Mouse (Mus musculus): ENCODE data around the gene 2900026A02Rik. TPM values are rescaled to one million over a fixed set of nuclear protein-coding genes. Genes with fewer than 3 reads are reported as not detected.
A peak's percentile ranks its signal among the peaks of the same experiment; 100 is the strongest.

The 2900026A02Rik gene
- 10 to 100 TPM; 63.4 to 65.6 TPM for total RNA-seq (2021)

DNA sequence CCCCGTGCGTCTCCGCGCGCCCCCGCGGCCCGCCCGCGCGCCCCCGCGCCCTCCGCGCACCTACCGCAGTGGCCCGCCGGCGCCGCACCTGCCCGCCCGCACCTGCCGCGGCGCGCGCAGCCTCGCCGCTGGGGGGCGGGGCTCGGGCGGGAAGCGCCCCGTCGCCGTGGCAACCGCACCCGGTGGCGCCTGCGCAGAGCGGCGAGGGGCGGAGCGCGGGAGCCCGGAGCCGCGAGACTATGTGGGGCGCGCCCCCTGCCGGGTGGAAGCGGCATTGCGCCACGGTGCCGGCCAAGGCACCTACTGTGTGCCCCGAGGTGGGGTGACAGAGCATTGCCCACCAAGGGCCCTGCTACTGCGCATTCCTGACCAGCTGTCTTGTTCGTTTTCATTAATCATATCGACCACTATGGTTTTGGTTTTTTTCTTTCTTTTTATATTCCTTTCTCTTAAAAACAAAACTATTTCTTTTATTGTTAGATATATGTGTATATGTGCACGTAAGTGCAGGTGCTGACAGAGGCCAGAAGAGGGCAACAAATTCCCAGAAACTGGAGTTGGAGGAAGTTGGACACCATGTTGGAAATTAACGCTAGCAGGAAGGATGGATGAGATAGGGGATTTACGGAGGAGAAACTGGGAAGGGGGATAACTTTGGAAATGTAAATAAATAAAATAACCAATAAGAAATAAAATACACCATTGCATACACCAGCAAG lies at the start of gene 2900026A02Rik:
2900026A02Rik (minus strand) TSS at position 90 of the 719 bp plus-strand sequence.
- DNase-seq (ENCODE audit: extremely low spot score in 1 of 2, low spot score in 2 of 2): peak; percentile 53 to 90
- intact Hi-C loops (cut with DNase I): loop anchor here (2.0 kb wide), 1 partner anchor 41 kb away; no protein-coding TSS in a partner anchor

DNA sequence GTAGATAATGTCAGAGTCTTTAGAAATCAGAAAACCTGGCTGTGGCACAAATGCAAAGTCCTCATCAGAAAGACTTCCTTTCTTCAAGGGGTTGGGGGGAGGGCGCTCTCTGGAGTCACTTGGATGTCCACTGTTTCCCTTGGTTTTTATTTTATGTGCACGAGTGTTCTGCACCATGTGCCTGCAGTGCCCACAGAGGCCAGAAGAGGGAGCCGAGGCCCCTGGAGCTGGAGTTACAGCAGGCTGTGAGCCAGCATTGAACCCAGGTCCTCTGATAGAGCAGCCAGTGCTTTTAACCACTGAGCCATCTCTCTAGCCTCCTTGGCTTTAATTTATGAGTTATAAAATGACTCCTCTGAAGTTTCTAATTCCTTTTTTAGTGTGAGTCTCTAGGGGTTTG lies 49.0 kb upstream of the 2900026A02Rik start:
- intact Hi-C loops (cut with DNase I): loop anchor here (5.0 to 10.0 kb wide), 2 partner anchors 42 to 465 kb away; partner anchors contain the start of genes Ficd and Sgsm1
- DNase-seq (ENCODE audit: extremely low spot score in 1 of 2, low spot score in 2 of 2): no peak

DNA sequence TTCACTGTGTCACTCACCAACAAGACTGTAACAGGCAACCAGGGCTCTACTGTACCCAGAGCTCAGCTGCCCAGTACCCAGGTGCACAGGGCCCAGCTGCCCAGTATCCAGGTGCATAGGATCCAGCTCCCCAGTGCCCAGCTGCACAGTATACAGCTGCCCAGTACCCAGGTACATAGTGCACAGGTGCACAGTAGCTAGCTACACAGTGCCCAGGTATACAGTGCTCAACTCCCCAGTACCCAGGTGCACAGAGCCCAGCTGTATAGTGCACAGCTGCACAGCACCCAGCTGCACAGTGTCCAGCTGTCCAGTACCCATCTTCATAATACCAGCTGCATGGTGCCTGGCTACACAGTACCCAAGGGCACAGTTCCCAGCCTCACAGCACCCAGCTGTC lies 47.2 kb upstream of the 2900026A02Rik start:
- DNase-seq (ENCODE audit: extremely low spot score in 1 of 2, low spot score in 2 of 2): no peak
- intact Hi-C loops (cut with DNase I): no loop called here

DNA sequence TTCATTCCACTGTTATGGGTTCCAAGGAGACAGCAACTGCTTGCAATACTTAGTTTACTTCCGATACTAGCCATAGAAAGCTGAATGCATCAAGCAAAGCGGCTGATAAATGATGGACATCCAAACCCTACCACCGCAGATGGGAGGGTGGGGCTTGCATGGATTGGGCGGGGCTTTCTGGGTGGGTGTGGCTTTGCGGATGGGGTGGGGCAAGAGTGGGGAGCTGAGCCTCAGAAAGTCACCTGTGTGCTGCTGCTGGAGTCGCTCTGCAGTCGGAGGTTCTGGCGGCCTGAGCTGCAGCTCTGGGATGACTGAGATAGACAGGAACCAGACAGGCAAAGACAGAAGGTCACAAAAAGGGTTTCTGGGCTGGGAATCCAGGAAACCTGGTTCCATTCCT lies 44.6 kb upstream of the 2900026A02Rik start:
- intact Hi-C loops (cut with DNase I): no loop called here
- DNase-seq (ENCODE audit: extremely low spot score in 1 of 2, low spot score in 2 of 2): no peak

DNA sequence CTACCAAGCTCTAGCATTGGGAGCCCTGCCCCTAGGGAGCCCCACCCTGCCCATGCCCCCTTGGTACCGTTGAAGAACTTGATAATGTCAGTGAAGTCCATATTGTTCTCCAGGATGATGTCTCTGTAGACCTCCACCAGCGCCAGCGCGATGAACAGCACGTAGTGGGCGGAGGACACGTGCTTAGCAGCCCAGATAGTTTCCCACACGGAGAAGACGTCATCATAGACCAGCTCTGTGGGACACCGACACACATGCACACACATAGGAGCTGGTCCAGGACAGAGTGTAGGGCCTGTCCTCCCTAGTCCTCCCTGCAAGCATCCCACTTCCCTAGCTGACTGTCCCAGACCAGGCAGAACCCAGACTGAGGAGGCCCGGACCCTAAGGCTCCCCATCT lies 29.8 kb upstream of the 2900026A02Rik start:
- DNase-seq (ENCODE audit: extremely low spot score in 1 of 2, low spot score in 2 of 2): no peak

DNA sequence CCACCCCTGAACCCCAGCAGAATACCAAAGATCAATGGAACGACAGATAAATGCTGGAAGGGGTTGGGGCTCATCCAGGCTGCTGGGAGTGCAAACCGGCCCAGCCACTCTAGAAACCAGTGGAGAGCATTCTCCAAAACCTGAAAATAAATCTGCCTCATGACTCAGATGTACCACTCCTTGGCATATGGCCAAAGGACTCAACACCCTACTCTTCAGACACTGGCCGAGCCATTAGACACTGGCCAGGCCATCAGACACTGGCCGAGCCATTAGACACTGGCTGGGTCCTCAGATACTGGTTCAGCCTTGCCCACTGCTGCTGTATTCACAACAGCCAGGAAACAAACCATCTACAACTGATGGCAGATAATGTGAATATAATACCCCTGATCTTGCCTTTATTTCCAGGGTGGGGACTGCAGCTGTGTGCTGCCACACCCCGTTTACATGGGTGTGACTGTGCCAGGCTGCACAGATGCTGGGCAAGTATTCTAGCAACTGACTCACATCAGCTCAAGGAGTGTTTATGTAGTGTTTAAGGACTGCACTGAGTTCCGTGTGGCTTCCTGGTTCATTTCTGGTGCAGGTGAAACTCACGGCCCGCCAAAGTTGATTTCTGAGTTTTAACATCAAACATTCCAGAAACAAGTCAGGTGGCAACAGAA lies 28.4 kb upstream of the 2900026A02Rik start:
- DNase-seq (ENCODE audit: extremely low spot score in 1 of 2, low spot score in 2 of 2): no peak
- intact Hi-C loops (cut with DNase I): no loop called here

More for the DNA sequence above, 29.8 kb upstream of the 2900026A02Rik start:
- intact Hi-C loops (cut with DNase I): no loop called here

DNA sequence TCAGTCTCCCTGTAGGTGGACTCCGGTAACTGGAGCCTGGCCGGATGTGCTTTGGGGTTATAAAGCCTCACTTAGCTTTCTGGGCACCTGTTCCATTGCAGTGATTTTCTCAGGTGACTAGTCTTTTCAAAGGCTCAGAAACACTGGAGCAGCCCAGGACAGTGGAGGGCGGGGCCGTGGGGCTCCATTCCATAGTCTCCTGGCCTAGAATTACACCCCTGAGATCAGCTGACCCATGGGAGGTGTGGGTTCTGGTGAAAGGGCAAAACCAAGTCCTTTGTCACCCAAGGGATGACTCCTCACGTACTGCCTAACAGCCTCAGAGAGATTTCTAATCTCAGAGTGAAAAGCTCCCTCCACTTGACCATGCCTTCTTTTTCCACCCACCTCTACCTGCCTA lies 9.2 kb upstream of the 2900026A02Rik start:
- peak in 1 of 2 experiments; percentile 11 for DNase-seq (ENCODE audit: extremely low spot score in 1 of 2, low spot score in 2 of 2)
- intact Hi-C loops (cut with DNase I): no loop called here

DNA sequence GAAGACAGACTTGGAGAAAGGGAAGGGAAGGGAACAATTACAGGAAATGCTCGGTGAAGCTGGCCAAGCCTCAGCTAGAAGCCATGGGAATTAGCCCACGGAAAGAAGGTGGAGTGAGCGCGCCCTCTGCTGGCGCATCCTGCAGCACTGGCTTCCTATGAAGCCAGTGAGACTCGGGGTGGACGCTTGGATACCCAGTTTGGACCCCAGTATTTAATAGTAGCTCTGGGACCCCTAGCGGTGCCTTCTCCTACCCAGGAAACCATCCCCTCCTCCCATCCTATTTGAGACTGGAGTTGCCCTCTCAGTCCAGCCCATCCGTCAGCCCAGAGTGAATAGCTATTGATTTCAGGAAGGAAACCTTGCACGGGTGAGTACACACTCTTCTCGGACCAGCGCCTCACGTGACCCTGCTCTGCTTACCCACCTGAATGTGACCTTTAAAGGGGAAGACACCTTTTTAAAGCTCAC lies 5.6 kb upstream of the 2900026A02Rik start, which contains the start of gene Tmem211:
Tmem211 (plus strand) TSS at position 278 of the 471 bp plus-strand sequence.
- DNase-seq (ENCODE audit: extremely low spot score in 1 of 2, low spot score in 2 of 2): peak; percentile 82 to 88
- intact Hi-C loops (cut with DNase I): loop anchor here (5.0 kb wide), 1 partner anchor 129 kb away; no protein-coding TSS in a partner anchor

DNA sequence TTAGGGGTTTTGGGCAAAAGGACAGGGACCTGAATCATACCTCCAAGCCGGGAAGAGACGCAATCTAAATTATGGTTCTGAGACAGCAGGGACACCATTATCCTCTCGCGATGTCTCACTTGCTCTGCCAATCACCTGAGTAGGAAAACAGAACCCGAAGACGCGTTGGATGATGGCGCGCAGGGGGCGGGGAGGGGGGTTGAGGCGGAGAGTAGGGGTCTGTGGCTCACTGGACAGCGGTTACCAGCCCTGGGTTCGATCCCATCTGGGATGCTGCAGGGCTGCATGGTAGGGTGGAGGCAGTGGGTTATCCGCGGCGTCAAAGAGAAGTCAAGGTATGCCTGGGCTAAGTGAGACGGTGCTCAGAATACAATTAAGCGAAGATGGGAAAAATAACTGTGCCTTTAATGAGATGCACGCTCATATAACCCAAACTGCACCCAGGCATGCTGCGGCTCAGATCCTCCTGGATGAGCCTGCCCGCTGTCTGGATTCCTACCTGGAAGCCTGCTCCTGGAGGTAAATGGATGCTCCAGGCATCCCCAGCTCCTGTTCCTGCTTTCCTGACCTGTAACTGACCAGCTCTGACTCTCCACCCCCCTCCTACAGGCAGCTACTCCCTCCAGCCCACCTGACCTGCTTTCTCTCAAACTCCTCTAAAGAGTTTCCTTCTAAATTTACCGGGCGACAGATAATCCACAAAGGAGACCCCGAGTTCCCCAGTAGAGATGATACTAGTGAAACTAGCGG lies 4.8 kb upstream of the 2900026A02Rik start:
- intact Hi-C loops (cut with DNase I): loop anchor here (5.0 kb wide), 1 partner anchor 129 kb away; no protein-coding TSS in a partner anchor
- DNase-seq (ENCODE audit: extremely low spot score in 1 of 2, low spot score in 2 of 2): no peak

DNA sequence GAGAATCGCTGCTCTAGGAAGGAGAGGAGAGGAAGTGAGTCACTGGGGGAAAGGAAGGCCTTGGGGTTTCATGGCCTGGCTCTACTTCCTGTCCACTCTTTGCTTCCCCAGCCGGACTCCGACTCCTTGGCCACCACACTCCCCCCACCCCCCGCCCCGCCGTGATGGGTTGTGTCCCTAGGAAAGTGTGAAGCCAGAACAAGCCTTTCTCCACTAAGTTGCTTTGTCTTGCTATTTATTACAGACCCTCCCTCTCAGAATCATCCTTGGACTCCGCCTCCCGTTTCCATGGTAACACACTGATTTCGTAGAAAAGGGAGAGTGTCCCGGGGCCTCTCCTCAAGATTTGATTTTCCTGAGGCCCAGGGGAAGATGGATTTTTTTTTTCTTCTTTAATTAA lies 4.2 kb upstream of the 2900026A02Rik start:
- intact Hi-C loops (cut with DNase I): loop anchor here (5.0 kb wide), 1 partner anchor 128 kb away; no protein-coding TSS in a partner anchor

DNA sequence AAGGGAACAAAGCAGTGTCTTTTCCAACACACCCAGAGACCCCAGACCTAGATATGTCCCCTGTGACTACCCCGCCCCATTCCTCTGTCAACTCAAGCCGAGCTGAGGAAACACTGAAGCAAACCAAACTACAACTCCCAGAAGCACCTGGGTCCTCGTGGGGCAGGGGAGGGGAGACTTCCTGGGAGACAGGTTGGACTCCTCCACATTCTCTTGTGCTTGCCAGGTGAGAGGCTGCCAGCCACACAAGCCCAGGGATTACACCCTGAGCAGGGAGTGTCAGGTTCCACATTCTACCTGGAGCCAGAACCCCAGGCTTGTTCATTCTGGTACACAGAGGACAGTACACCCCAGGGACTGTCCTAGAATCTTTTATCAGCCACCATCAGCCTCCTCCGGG lies 2.9 kb upstream of the 2900026A02Rik start:
- no peak for DNase-seq (ENCODE audit: extremely low spot score in 1 of 2, low spot score in 2 of 2)
- intact Hi-C loops (cut with DNase I): no loop called here

More for the DNA sequence above, 4.2 kb upstream of the 2900026A02Rik start:
- no peak for DNase-seq (ENCODE audit: extremely low spot score in 1 of 2, low spot score in 2 of 2)

DNA sequence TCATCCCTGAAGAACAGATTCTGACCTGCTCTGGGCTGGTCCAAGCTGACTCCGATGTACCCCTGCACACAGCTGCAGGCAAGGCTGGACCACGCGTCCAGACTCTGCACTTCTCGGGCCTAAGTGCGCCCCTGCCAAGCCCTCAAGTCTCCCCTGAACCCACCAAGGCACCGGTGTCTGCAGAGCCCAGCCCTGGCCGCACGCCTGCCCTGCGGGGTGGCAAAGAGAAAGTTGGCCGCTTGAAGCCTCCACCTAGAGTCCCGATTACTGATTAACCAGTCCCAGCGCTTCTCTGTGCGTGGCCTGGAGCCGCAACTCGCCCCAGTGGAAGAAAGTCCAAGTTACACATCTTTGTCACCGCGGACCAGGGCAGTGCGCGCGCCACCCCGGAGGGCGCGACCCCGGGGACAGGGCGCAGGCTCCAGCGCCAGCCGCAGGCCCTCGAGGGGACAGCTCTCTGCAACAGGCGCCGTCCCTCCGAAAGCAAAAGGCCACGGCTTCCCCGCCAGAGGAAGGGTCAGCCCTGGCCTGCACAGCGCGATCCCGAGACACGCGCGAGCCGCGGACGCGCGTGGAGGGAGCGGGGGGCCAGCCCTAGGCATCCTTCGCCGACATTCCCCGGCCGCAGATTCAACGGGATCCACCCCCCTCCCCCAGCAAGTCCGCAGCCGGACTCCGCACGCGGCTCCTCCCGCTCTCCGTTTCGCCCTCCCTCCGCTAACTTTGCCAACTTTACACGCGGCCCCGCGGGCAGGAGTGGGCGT lies 471 bp downstream of the 2900026A02Rik start:
- intact Hi-C loops (cut with DNase I): loop anchor here (2.0 kb wide), 1 partner anchor 40 kb away; no protein-coding TSS in a partner anchor
- peak in 1 of 2 experiments; percentile 62 for DNase-seq (ENCODE audit: extremely low spot score in 1 of 2, low spot score in 2 of 2)

DNA sequence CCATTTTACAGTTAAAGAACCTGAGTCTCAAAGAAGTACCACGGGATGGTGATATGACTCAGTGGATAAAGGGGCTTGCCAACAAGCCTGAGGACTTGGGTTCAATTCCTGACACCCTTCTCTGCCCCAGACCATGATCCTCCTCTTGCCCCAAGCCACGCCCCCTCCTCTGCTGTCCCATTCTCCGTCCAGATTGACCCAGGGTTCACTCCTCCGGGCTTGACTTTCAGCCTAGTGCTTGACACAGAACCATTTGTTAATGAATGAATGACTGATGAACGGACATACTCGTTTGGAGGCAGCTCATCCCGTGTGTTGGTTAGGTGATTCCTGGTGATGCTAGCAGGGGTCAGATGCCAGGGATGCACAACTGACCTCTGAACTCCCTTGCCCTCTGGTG lies 1.2 kb downstream of the 2900026A02Rik start:
- intact Hi-C loops (cut with DNase I): loop anchor here (2.0 kb wide), 1 partner anchor 39 kb away; no protein-coding TSS in a partner anchor

DNA sequence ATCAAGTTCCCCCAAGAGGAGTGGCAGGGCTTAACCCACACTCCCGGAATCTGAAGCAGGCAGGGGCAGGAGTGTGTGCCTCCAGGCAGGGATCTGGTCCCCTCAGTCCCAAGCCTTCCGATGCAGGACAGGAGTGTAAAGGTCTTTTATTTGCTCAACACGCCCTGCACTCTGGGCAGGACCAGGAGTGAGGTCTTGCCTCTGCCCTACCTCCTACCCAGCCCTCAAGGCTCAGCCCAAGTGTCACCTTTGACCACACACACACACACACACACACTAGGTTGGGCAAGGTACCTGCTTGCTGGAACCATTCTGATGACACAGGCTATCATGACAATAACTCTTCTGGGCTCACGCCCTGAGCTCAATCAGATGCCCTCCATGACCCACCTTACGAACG lies 1.6 kb downstream of the 2900026A02Rik start:
- no peak for DNase-seq (ENCODE audit: extremely low spot score in 1 of 2, low spot score in 2 of 2)
- intact Hi-C loops (cut with DNase I): no loop called here

More for the DNA sequence above, 1.2 kb downstream of the 2900026A02Rik start:
- DNase-seq (ENCODE audit: extremely low spot score in 1 of 2, low spot score in 2 of 2): no peak

DNA sequence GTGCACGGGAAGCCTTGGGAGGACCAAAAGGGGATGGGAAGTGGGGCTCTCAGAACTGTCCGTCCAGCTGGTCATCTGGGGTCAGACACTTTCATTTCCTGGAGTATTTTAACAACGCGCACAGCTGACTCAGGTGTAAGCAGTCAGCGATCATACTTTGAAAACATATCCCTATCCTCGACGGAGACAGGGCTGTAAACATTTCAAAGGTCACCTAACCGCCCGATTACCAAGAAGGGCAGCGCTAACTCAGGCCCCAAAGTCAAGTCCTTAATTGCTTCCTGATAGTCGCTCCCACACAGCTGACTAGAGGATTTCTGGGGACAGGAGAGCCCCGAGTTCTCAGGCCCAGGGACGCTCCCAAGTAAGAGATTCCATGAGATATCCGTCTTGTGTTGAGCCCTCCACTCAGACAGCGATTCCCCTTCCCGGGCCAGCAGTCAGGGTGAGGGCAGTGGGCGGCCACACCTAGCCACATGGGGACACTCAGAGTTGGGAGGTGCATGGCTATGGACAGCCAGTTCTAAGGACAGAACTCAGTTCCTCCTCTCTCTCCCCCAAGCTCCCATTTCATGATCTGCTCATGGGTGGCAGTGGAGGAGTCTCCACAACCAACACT lies 2.3 kb downstream of the 2900026A02Rik start:
- intact Hi-C loops (cut with DNase I): no loop called here
- no peak for DNase-seq (ENCODE audit: extremely low spot score in 1 of 2, low spot score in 2 of 2)

DNA sequence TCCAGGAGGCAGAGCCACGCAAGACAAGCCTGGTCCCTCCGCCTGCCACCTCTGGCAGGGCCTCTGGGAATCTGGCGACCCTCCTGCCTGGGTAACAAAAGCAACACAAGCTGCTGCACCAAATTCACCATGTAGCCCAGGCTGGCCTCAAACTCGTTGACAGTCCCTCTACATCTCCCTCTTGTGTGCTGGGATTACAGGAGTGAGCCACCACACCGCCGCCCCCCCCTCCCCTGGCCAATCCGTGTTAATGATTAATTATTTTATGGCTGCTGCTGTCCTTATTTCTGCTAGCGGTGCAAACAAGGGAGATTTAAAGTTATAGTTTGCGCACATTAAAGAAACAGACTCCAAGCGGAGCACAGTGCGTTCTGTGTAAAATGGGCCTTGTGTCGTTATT lies 4.0 kb downstream of the 2900026A02Rik start:
- intact Hi-C loops (cut with DNase I): no loop called here

DNA sequence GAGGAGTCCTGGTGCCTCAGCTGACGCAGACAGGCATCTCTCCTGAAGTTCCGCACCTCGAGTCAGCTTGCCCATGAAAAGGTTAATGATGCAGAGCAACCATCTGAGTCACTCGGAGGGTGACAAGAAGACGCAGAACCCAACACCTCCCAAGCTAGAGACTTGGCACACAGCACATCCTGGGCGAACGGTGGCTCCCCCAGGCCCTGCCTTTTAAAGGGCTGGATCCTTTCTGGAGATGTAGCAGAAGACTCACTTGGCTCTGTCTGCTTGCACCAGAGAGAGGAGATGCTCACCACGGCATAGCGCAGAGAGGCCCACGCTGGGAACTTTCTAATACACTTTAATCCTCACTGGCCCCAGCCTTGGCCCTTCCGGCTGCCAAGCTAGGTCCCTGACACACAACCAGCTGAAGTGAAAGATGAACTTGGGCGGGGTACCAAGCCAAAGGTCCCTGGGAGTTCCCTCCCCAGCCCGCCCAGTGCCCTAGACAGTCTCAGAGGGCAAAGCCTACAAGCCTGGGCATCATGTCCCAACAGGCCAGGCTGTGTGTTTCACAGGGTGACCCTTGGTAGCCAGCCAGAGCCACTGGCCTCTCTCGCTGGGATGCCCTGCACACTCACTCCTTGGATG lies 4.6 kb downstream of the 2900026A02Rik start:
- no peak for DNase-seq (ENCODE audit: extremely low spot score in 1 of 2, low spot score in 2 of 2)
- intact Hi-C loops (cut with DNase I): no loop called here

More for the DNA sequence above, 4.0 kb downstream of the 2900026A02Rik start:
- DNase-seq (ENCODE audit: extremely low spot score in 1 of 2, low spot score in 2 of 2): no peak

Data from left cerebral cortex, postnatal 10 days (tissue).